In the genomic region with DNA sequence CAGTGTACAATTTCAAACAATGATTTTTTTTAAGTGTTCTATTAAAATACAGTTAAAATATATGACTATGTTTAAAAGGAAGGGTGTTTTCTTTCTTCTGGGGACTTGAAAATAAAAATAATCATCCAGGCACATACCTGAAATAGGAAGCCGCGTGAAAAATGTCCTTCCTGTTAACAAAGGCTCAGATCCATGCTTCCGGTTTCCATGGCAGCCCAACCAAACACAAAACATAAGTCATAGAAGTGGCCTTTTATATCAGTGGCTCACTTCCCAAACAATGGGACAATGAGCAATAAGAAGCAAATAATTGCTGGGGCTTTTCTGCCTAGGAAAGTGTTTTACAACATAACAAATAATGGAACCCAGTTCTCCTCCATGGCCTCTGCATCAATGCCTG, we compare ENCODE assay signal across 11 mouse cellular contexts.
DNase-seq lines count a peak whose midpoint lies in the region; ATAC-seq lines count a peak whose summit lies in the region.
"Had no signal": no experiment of that assay in that cellular context is flagged by ENCODE, and none has a peak within 500 bp of the region (broad histone marks: within the 10 kb centered on the region; RNA-seq: fewer than 3 reads in every experiment).

No protein-coding gene starts in this region.

- H3K27me3 ChIP-seq in forebrain, embryonic 14.5 days (replicated peaks; ENCODE audit: control insufficient read depth, insufficient read depth, low read length) = no peaks in the 10 kb centered on the region
- H3K27me3 ChIP-seq in forebrain, embryonic 13.5 days = no peaks in the 10 kb centered on the region

- no peaks in the 10 kb centered on the region for H3K9me3 ChIP-seq in forebrain, embryonic 14.5 days (replicated peaks; ENCODE audit: control insufficient read depth, low read length)
- H3K9me3 ChIP-seq in forebrain, embryonic 13.5 days (replicated peaks) = no peaks in the 10 kb centered on the region

- ATAC-seq in forebrain, embryonic 14.5 days = no peak
- no peak for ATAC-seq in forebrain, embryonic 13.5 days

- H3K4me2 ChIP-seq in forebrain, embryonic 14.5 days (ENCODE audit: low read length) = no peak overlapping the region
- no peak overlapping the region for H3K4me2 ChIP-seq in forebrain, embryonic 13.5 days

- H3K4me3 ChIP-seq in forebrain, embryonic 14.5 days (ENCODE audit: low read depth, low read length) = no peak overlapping the region
- H3K4me3 ChIP-seq in forebrain, embryonic 13.5 days = no peak overlapping the region

- no peak overlapping the region for H3K27ac ChIP-seq in forebrain, embryonic 14.5 days (ENCODE audit: low read depth, low read length)
- H3K27ac ChIP-seq in forebrain, embryonic 13.5 days = no peak overlapping the region

- 40% methylated on average over 3 of the region's 3 CpGs for WGBS in forebrain, embryonic 14.5 days
- WGBS in forebrain, embryonic 13.5 days = 46% methylated on average over 3 of the region's 3 CpGs

- no peaks in the 10 kb centered on the region for H3K4me1 ChIP-seq in forebrain, embryonic 14.5 days (ENCODE audit: control insufficient read depth, insufficient read depth, low read length)
- no peaks in the 10 kb centered on the region for H3K4me1 ChIP-seq in forebrain, embryonic 13.5 days

- H3K36me3 ChIP-seq in forebrain, embryonic 14.5 days (ENCODE audit: control insufficient read depth, insufficient read depth, low read length) = no peaks in the 10 kb centered on the region
- no peaks in the 10 kb centered on the region for H3K36me3 ChIP-seq in forebrain, embryonic 13.5 days (ENCODE audit: poor library complexity, severe bottlenecking)

- H3K9ac ChIP-seq in forebrain, embryonic 14.5 days (ENCODE audit: low read length) = no peak overlapping the region
- no peak overlapping the region for H3K9ac ChIP-seq in forebrain, embryonic 13.5 days

- DNase-seq in forebrain, embryonic 14.5 days (ENCODE audit: low spot score) = peak; percentile 45
- DNase-seq in retina, postnatal 1 day = peak; percentile 4
- no peak for DNase-seq in retina, embryonic 14.5 days (ENCODE audit: low spot score)
- peak; percentile 79 for DNase-seq in kidney, adult 9 months
- DNase-seq in skeletal muscle tissue, adult 2 months (ENCODE audit: low read depth, low spot score) = peak; percentile 39
- DNase-seq in right cerebral cortex, postnatal 10 days (ENCODE audit: low spot score in 2 of 2) = no peak
- DNase-seq in adipocyte (ENCODE audit: low spot score) = no peak
- DNase-seq: liver; right cerebral cortex, adult 18-20 months; thymus, adult 18-20 months had no signal

Comparison
In these comparisons a context has a peak if more than half of its experiments do, and no peak if none do; other contexts are left out.
1. DNase-seq: peak in forebrain, embryonic 14.5 days (single experiment), retina, postnatal 1 day (single experiment), kidney, adult 9 months (single experiment) and skeletal muscle tissue, adult 2 months (single experiment); none in retina, embryonic 14.5 days (single experiment), right cerebral cortex, postnatal 10 days (0 of 2) and adipocyte (single experiment).